Mouse (Mus musculus) bone marrow macrophage, adult 2 months (primary cell): ENCODE results near the gene Chchd6. TPM values are rescaled to one million over a fixed set of nuclear protein-coding genes. Genes with fewer than 3 reads are reported as not detected.

ENCODE experiments used
- H3K27ac ChIP-seq: 2 replicates; pipeline ENCODE4 v1.5.1; 2012; ENCODE audit warnings: low read depth, low read length; ENCODE audit not compliant: insufficient read depth
- H3K4me1 ChIP-seq: 2 replicates; pipeline ENCODE4 v1.6.1; 2012; ENCODE audit warnings: low read length; ENCODE audit not compliant: control insufficient read depth, insufficient read depth
- H3K4me3 ChIP-seq: 2 replicates; pipeline ENCODE4 v1.5.1; 2012; ENCODE audit warnings: mild to moderate bottlenecking, low read length, moderate library complexity; ENCODE audit not compliant: insufficient read depth
- CTCF ChIP-seq: IDR thresholded peaks from 2 replicates; pipeline ENCODE4 v1.5.1; 2012; ENCODE audit warnings: low read depth, mild to moderate bottlenecking, low read length, moderate library complexity
- POLR2A ChIP-seq: IDR thresholded peaks from 2 replicates; pipeline ENCODE4 v1.6.1; 2012; ENCODE audit warnings: mild to moderate bottlenecking, low read depth, low read length, borderline replicate concordance
- polyA plus RNA-seq: library from polyadenylated mRNA; stranded (reverse); fragments of >200 nt; gene quantifications from 2 replicates; pipeline ENCODE4 v1.2.4, GENCODE M21; 2012; ENCODE audit not compliant: missing spikeins, insufficient read depth, insufficient read length

The Chchd6 gene
- polyA plus RNA-seq, 1 experiment: 6.9 TPM

DNA sequence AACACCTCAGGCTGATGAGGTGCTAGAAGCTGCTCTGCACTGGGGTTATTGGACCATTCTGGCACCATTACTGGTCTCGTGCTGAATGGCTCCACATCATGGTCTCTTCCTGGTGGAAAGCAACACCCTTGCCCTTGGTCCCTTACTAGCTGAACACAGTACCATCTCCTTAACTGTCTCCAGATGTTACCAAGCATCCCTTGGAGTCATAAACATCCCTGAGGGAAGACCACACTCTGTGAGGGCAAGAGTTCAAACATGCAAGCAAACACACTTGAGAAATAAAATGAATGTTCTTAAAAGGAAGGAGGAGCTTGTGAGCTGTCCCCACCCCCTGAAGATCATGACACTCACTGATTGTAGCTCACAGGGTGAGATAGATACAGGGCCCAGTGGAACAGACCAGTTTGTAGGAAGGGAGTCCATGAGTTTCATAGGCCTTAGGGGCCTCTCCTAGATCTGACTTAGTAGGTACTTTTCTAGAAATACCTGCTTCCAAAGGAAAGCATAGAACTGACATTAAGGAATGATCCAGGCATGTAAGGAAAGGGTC, 139.0 kb downstream of the Chchd6 start:
- TF ChIP-seq CTCF: no peak
- TF ChIP-seq POLR2A: no peak
- peaks cover 45% of the 10 kb centered on the region for H3K4me1 ChIP-seq
- H3K4me3 ChIP-seq: no peak overlapping the region
- no peak overlapping the region for H3K27ac ChIP-seq

DNA sequence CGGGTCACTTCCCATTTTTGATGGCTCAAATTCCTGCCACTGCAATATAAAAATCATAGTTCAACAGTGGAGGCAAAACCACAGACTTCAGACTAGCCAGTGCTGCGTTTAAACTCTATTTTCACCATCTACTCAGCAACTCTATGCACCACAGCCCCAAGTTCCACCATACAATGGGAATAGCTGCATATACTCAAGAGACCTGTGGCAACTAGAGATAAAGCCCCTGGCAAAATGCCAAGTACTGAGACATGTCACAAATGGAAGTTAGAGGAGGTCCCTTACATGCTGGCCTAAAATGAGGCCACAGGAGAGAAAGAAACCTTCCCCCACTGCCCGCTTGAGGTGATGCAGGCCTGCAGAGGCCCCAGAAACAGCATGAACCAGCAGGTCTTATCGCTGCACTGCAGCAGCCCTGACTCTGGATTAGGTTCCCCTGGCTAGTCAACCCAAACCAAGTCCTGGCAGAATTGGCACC, 139.9 kb downstream of the Chchd6 start:
- no peak for TF ChIP-seq POLR2A
- TF ChIP-seq CTCF: no peak
- Histone ChIP-seq H3K4me3 (no peak overlapping the region), H3K27ac (peak overlapping the region; percentile 49), H3K4me1 (peaks cover 44% of the 10 kb centered on the region)

DNA sequence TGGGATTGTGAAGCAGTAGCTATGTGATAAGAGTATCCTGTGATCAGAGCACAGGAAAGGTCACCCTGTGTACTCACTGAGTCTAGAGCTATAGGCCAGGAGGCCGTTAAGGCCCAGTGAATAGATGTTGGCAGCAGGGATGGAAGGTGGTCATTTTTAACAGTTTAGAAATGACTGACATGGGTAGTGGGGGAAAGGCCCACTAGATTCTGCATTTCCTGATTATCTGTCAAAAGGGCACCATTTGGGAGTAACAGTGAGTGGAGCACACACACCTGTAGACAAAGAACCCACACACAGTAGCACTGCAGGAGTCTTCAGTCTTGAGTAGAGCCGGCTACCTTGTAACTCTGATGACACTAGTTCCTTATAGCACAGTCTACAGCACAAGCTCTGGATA, 141.0 kb downstream of the Chchd6 start:
- Histone ChIP-seq H3K4me3 (no peak overlapping the region), H3K4me1 (peaks cover 52% of the 10 kb centered on the region), H3K27ac (no peak overlapping the region)
- no peak for TF ChIP-seq CTCF
- TF ChIP-seq POLR2A: no peak

DNA sequence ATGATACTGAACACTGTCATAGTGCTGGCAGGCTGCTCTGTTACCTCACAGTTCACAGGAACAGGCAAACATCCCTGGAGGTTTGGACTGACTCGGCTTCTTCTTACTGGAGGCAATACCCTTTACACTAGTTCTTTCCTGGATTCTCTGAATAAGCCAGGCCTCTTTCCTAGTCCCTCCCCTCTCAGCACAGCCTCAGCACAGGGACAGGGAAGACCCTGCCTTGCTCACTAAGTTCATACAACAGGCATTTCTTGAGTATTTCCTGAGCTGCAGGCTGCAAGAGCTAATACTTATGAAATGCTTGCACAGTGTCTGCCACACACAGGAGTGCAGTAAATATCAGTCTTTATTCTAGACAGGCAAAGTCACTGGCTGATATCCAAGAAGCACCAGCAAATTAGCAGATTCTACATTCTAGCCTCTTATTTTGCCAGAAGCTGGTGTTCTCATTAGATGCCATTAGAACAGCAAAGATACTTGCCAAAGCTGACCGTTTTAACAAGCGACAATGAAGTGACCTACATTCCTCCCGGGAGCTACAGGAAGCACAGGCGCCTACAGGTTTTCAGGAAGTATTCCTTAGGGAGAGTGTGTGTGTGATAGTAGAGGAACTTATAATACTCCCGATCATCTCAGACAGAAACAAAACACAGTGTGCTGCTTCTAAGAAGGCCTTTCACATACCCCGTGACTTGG, 142.3 kb downstream of the Chchd6 start:
- peaks cover 60% of the 10 kb centered on the region for H3K4me1 ChIP-seq
- H3K27ac ChIP-seq: no peak overlapping the region
- TF ChIP-seq POLR2A (no peak), CTCF (no peak)
- H3K4me3 ChIP-seq: no peak overlapping the region

DNA sequence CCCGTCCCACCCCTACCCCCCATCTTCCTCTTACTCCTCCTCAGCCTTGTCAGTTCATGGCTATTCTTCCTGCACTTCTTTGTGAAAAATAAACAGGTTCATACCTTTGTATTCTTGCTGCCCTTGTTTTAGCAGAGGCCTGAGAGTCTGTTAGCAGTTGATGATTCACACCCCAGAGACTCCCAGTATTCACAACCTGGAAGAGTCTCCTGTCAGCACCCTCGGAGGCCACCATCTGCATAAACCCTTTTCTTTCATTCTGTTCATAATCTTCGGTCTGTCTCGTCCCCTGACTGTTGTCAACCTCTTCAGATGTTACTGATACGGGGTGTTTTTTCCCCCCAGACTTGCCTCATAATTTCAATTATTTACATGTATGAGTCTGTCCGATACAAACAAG, 143.1 kb downstream of the Chchd6 start:
- Histone ChIP-seq H3K27ac (no peak overlapping the region), H3K4me1 (peaks cover 64% of the 10 kb centered on the region), H3K4me3 (no peak overlapping the region)
- no peak for TF ChIP-seq CTCF
- TF ChIP-seq POLR2A: no peak

DNA sequence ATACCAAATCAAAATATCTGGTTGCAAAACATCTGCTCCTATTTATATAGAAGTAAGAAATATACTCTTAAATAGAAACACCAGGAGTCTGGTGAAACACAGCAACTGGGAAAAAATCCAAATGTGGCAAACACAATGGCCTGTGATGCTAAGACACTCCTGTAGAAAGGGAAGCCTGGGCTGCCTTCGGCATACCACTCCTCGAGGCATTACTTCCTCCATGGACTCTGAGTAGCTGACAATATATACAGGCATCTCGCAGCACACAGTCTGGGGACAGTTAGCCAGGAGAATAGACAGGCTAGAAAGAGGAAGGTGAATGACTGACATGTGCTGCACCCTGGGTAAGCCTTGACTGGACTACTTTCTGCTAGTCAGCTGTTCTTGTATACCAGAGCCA, 146.7 kb downstream of the Chchd6 start:
- no peak overlapping the region for H3K4me3 ChIP-seq
- peak overlapping the region; percentile 65 for H3K27ac ChIP-seq
- peaks cover 61% of the 10 kb centered on the region for H3K4me1 ChIP-seq
- no peak for TF ChIP-seq POLR2A
- TF ChIP-seq CTCF: no peak

DNA sequence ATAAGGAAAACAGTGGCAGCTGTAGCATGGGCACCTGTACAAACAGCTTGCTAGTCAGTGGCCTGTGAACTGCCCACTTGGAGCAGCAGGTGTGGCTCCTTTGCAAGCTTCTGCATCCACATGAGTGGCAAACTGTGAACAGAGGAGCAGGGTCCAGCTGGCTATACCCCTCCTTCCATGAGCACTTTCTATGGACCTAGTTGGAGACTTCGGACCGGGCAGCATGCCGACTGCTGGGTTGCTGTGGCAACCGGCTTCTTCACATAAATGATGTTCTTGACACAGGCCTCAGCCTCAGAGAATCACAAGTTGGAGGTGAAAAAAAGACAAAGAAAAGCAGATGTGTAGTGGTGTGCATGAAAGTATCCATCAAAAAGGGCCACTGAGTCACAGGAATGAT, 154.8 kb downstream of the Chchd6 start:
- Histone ChIP-seq H3K4me3 (no peak overlapping the region), H3K4me1 (peaks cover 14% of the 10 kb centered on the region), H3K27ac (no peak overlapping the region)
- TF ChIP-seq POLR2A: no peak
- TF ChIP-seq CTCF: no peak

DNA sequence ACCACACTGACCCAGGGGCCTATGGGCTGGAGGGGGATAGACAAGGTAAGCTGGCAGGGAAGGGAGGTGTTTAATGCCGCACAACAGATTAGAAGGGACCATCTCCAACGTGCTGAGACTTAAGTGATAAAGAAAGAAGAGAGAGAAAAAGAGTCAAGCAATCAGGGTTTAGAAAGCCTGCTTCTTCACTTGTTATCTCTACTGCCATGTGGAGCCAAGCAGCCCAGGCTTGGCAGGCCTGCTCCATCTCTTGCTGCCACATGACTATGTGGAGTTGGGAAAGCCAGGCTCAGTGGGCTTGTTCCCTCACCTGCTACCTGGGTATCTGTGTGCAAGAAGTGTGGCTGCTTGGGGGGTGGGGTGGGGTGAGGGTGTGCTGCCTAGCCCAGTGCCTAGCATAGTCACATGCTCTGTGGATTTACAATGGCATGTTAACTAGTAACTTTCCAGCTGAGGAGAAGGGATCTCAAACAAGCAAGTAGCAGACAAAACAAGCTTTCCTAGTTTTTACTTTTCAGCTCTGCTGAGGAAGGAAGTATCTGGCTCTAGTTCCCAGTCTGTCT, 163.5 kb downstream of the Chchd6 start:
- Histone ChIP-seq H3K4me1 (peaks cover 32% of the 10 kb centered on the region), H3K4me3 (no peak overlapping the region), H3K27ac (no peak overlapping the region)
- TF ChIP-seq CTCF (no peak), POLR2A (no peak)

DNA sequence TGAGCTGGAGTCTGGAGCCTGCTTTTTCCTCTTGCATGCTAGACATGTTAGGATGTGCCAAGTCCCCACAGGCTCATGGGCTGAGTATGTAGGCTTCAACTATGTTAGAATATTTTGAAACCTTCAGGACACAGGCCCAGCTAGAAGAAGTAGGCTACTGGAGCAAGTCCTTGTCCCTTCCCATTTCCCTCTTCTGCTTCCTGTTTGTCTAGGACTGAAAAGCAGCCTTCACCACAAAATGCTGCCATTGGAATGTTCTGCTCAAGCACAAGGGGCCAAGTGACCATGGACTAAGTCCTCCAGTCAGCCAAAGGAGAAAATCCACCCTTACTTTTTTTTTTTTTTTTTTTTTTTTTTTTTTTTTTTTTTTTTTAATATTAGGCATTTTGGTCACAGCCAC, 164.7 kb downstream of the Chchd6 start:
- H3K4me3 ChIP-seq: no peak overlapping the region
- no peak for TF ChIP-seq POLR2A
- TF ChIP-seq CTCF: no peak
- H3K4me1 ChIP-seq: peaks cover 35% of the 10 kb centered on the region
- peak overlapping the region; percentile 64 for H3K27ac ChIP-seq

DNA sequence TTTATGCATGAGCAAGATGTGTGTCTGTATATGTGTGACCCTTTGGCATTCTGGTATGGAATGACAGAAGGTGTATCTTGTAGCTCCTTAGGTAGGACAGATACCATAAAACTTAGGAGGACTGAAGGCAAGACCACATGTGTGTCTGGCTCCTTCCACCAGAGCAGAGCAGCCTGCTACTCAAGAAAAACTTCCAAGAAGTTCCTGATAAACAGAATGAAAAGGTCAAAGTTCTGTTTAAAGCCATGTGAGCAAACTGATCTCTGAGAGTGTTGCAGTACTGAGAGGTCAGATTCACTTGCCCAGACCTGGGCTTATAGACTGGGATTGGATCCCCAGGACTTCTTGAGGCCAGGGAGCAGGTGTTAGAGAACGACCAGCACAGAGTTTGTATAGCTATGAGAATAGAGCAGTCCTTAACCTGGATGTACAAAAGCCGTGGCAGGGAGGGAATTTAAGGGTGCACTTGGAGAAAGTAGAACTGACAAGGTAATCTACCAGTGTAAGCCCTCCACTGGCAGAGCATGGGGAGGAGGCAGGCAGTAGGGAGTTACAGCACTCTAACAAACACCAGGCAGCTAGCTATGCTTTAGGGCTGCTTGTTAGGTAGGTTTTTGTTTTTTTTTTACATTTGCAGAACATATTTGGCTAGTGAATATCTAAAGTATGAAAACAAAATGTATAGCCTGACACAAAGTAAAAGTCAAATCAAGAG, 166.6 kb downstream of the Chchd6 start:
- no peak overlapping the region for H3K4me3 ChIP-seq
- H3K27ac ChIP-seq: no peak overlapping the region
- H3K4me1 ChIP-seq: peaks cover 54% of the 10 kb centered on the region
- no peak for TF ChIP-seq CTCF
